Mouse (Mus musculus) midbrain, postnatal 0 days (tissue): ENCODE results near the gene Slc23a2. TPM values are rescaled to one million over a fixed set of nuclear protein-coding genes. Genes with fewer than 3 reads are reported as not detected.

Source experiments
- ATAC-seq: fragments of 200-750 bp; cut with Nextera tagmentation; 2 replicates; pipeline ENCODE4 v1.8.0; 2017; ENCODE audit warnings: moderate number of reproducible peaks, mild to moderate bottlenecking, moderate TSS enrichment, moderate library complexity; ENCODE audit not compliant: low FRiP score
- DNase-seq: peaks from one replicate; pipeline ENCODE4 v3.0.0-alpha.2; 2015; ENCODE audit warnings: low spot score
- H3K27ac ChIP-seq: fragments of 300-500 bp; sonication (generic); 2 replicates; pipeline ENCODE4 v1.5.1; 2014; ENCODE audit warnings: low read depth, mild to moderate bottlenecking, low read length, mixed read lengths
- H3K27me3 ChIP-seq: fragments of 300-500 bp; sonication (generic); 2 replicates; pipeline ENCODE4 v1.6.1; 2014; ENCODE audit warnings: low read length, control low read depth, mixed read lengths; ENCODE audit not compliant: insufficient read depth
- H3K36me3 ChIP-seq: fragments of 300-500 bp; sonication (generic); 2 replicates; pipeline ENCODE4 v1.6.1; 2014; ENCODE audit warnings: low read length, control low read depth, mixed read lengths; ENCODE audit not compliant: insufficient read depth
- H3K4me1 ChIP-seq: fragments of 300-500 bp; sonication (generic); 2 replicates; pipeline ENCODE4 v1.6.1; 2014; ENCODE audit warnings: mild to moderate bottlenecking, control low read depth, antibody characterized with exemption, low read length, mixed read lengths; ENCODE audit not compliant: insufficient read depth
- H3K4me2 ChIP-seq: fragments of 300-500 bp; sonication (generic); 2 replicates; pipeline ENCODE4 v1.6.1; 2014; ENCODE audit warnings: low read depth, mild to moderate bottlenecking, low read length, mixed read lengths; ENCODE audit not compliant: poor library complexity, severe bottlenecking
- H3K4me3 ChIP-seq: fragments of 300-500 bp; sonication (generic); 2 replicates; pipeline ENCODE4 v1.5.1; 2014; ENCODE audit warnings: low read depth, mild to moderate bottlenecking, low read length, moderate library complexity
- H3K9ac ChIP-seq: fragments of 300-500 bp; sonication (generic); replicated peaks from 2 replicates; pipeline ENCODE4 v1.6.1; 2014; ENCODE audit warnings: mild to moderate bottlenecking, low read length, moderate library complexity, mixed read lengths; ENCODE audit not compliant: poor library complexity, severe bottlenecking
- H3K9me3 ChIP-seq: fragments of 300-500 bp; sonication (generic); 2 replicates; pipeline ENCODE4 v1.6.1; 2016; ENCODE audit warnings: low read length, control low read depth
- CTCF ChIP-seq: IDR thresholded peaks from 2 replicates; pipeline ENCODE4 v1.5.1; 2016; ENCODE audit warnings: antibody characterized with exemption, mild to moderate bottlenecking
- WGBS: fragments of 180-500 bp; shearing (Covaris S2); extraction: QIAGEN DNeasy Blood & Tissue Kit; methylation state at CpG from one replicate; pipeline ENCODE4 v1.1.7; 2014; 5-methylcytosine and 5-hydroxymethylcytosine counted together
- polyA plus RNA-seq: library from polyadenylated mRNA; unstranded; fragments of >200 nt; fragmentation: Nextera tagmentation; extraction: Ambion mirVana; gene quantifications from 2 replicates; pipeline ENCODE4 v1.2.1, GENCODE M21; 2015
- total RNA-seq: library from RNA; depleted of rRNA; stranded (reverse); fragments of >200 nt; gene quantifications from 2 replicates; pipeline ENCODE4 v1.2.3, GENCODE M21; 2014

Slc23a2 gene
- total and polyA plus RNA-seq, 2 experiments from 2014 or later: 30.5 to 64.5 TPM

GRCm38 (mm10) chr2:132061884-132062283 is 83.0 kb downstream of the Slc23a2 start:
- Histone ChIP-seq H3K27ac (no peak overlapping the region), H3K36me3 (peaks cover 59% of the 10 kb centered on the region), H3K4me1 (no peaks in the 10 kb centered on the region), H3K9ac (no peak overlapping the region), H3K4me2 (no peak overlapping the region), H3K9me3 (no peaks in the 10 kb centered on the region), H3K4me3 (no peak overlapping the region), H3K27me3 (no peaks in the 10 kb centered on the region)
- WGBS: 96% methylated on average over 11 of the region's 11 CpGs
- ATAC-seq (no peak), DNase-seq (no peak)
- no peak for TF ChIP-seq CTCF

DNA sequence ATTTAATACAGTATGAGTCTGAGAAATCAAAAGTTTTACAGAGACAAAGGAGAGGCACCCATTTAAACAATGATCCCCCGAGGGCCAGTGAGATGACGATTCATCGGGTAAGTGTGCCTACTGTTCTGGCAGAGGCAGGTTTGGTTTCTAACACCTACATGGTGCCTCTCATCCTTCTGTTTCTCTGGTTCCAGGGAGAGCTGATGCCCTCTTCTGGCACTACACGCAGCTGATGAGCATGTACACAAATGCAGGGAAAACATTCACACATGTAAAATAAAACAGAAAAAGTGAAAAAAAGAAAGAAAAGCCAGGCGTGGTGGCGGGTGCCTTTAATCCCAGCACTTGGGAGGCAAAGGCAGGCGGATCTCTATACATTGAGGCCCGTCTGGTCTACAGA is 85.0 kb downstream of the Slc23a2 start:
- no peak overlapping the region for H3K9ac ChIP-seq
- WGBS: 85% methylated on average over 8 of the region's 8 CpGs
- DNase-seq: no peak
- TF ChIP-seq CTCF: peak; percentile 60
- H3K27ac ChIP-seq: no peak overlapping the region
- H3K4me3 ChIP-seq: no peak overlapping the region
- ATAC-seq: no peak
- peaks cover 59% of the 10 kb centered on the region for H3K36me3 ChIP-seq
- no peak overlapping the region for H3K4me2 ChIP-seq
- no peaks in the 10 kb centered on the region for H3K4me1 ChIP-seq
- no peaks in the 10 kb centered on the region for H3K27me3 ChIP-seq
- H3K9me3 ChIP-seq: no peaks in the 10 kb centered on the region

DNA sequence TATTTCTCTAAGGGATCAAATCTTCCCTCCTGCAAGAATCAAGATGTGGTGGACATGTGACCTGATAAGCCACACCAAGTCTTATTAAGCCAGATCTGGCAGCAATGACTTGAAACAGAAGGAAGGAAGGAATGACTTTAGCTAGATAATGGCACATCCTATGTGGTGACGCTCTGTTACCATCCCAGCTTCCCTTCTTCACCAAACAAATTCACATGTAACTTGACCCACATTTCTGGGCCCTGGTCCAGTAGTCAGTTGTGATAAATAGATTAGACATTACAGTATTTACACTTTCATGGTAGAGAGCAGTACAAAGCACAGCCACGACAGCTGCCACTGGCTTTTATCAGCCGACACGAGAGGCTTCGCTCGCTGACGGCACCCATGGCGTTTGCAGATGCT is 89.6 kb downstream of the Slc23a2 start:
- no peak for TF ChIP-seq CTCF
- Histone ChIP-seq H3K9me3 (no peaks in the 10 kb centered on the region), H3K27me3 (no peaks in the 10 kb centered on the region), H3K4me3 (no peak overlapping the region), H3K4me1 (no peaks in the 10 kb centered on the region), H3K27ac (no peak overlapping the region), H3K4me2 (no peak overlapping the region), H3K36me3 (peaks cover 35% of the 10 kb centered on the region), H3K9ac (no peak overlapping the region)
- ATAC-seq: no peak
- WGBS: 94% methylated on average over 8 of the region's 8 CpGs
- DNase-seq: no peak

DNA sequence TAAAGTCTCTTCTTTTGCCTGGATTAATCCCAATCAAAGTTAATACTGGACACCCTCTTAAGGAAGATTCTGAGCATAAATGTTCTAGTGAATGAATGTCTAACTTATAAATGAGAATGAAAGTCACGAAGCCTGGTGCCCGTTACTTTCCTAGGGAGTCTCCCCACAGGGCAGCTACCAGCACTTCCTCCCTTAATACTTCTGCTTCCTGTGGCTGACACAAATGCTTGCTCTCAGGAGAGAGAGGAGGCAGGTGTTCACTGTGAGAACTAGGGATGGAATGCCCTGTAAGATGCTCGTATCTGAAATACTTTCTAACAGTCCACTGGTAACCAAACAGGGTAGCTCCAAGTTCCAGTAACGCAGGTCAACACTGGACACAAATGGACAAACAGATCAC is 91.1 kb downstream of the Slc23a2 start:
- Histone ChIP-seq H3K9me3 (no peaks in the 10 kb centered on the region), H3K4me3 (no peak overlapping the region), H3K4me2 (no peak overlapping the region), H3K9ac (no peak overlapping the region), H3K27ac (no peak overlapping the region), H3K27me3 (no peaks in the 10 kb centered on the region), H3K36me3 (peaks cover 31% of the 10 kb centered on the region), H3K4me1 (no peaks in the 10 kb centered on the region)
- no peak for ATAC-seq
- 90% methylated on average over 4 of the region's 4 CpGs for WGBS
- DNase-seq: no peak
- no peak for TF ChIP-seq CTCF

DNA sequence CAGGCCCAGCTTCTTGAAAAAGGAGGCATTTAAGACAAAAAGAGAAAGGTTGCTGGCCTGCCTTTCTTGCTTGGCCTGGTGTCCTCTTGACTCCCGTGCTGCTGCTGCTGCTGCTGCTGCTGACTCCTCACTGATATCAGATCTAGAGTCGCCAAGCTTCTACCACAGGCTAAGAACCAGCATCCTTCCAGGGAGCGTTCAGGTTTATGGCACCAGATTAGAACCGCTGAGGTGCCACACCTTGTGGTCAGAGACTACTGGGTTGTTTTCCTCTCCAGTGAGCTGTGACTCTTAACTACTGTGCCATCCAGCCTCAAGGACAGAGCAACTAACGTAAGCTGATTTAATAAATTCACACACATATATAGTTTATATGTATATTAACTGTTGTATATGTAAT is 93.1 kb downstream of the Slc23a2 start:
- no peak for TF ChIP-seq CTCF
- Histone ChIP-seq H3K4me2 (no peak overlapping the region), H3K4me3 (no peak overlapping the region), H3K27me3 (no peaks in the 10 kb centered on the region), H3K9ac (no peak overlapping the region), H3K9me3 (no peaks in the 10 kb centered on the region), H3K27ac (no peak overlapping the region), H3K4me1 (no peaks in the 10 kb centered on the region), H3K36me3 (peaks cover 18% of the 10 kb centered on the region)
- ATAC-seq: no peak
- WGBS: 88% methylated on average over 5 of the region's 5 CpGs
- DNase-seq: no peak

DNA sequence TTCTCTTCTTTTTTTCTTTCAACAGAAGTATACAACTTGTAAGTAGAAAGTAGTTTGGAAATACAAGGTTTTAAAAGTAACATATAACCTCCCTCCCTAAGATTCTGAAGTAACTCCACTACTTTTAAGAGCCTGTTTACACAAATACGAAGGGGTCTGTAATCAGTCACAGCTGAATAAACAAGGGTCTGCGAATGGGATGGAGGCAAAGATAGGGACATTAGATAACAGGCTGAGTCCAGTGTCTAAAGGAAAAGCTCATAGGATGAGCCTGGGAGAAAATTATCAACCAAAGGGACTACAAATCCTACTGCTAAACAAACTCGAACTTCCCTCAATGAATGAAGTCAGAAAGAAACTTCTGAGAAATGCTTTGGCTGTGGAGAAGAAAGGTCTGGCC is 95.0 kb downstream of the Slc23a2 start:
- Histone ChIP-seq H3K27me3 (no peaks in the 10 kb centered on the region), H3K4me2 (no peak overlapping the region), H3K36me3 (peaks cover 8% of the 10 kb centered on the region; the same call in 1 of the 2 replicates), H3K9me3 (no peaks in the 10 kb centered on the region), H3K4me3 (no peak overlapping the region), H3K4me1 (no peaks in the 10 kb centered on the region), H3K27ac (no peak overlapping the region), H3K9ac (no peak overlapping the region)
- ATAC-seq (no peak), DNase-seq (no peak)
- TF ChIP-seq CTCF: no peak
- WGBS: 57% methylated on average over 3 of the region's 3 CpGs
